Comparison of ENCODE assay signal across 8 mouse cellular contexts in genomic region chr4:62361997-62362396, GRCm38 (mm10). TPM values are rescaled to one million over a fixed set of nuclear protein-coding genes. Genes with fewer than 3 reads are reported as not detected.
A peak's percentile ranks its signal among the peaks of the same experiment; 100 is the strongest.
DNase-seq lines count a peak whose midpoint lies in the region; ATAC-seq lines count a peak whose summit lies in the region.

No protein-coding gene starts in this region.

- no peak for DNase-seq in kidney, postnatal 36 days
- no peak for DNase-seq in embryonic facial prominence, embryonic 14.5 days (ENCODE audit: low spot score)
- DNase-seq in layer of hippocampus, adult 11-12 months (ENCODE audit: low spot score) = no peak
- no peak for DNase-seq in adipocyte (ENCODE audit: low spot score)
- no peak for DNase-seq in kidney, adult 8-10 months

- peaks cover under 1% of the 10 kb centered on the region; the same call in 1 of the 2 replicates for H3K36me3 ChIP-seq in kidney, embryonic 15.5 days
- 0 out of 2 replicates have a peak, but pooled peaks cover 2% of the 10 kb centered on the region for H3K36me3 ChIP-seq in embryonic facial prominence, embryonic 14.5 days (ENCODE audit: control insufficient read depth, insufficient read depth, low read length)
- no peaks in the 10 kb centered on the region for H3K36me3 ChIP-seq in intestine, embryonic 16.5 days (ENCODE audit: control insufficient read depth, insufficient read depth, low read length)
- no peaks in the 10 kb centered on the region for H3K36me3 ChIP-seq in midbrain, embryonic 16.5 days (ENCODE audit: control insufficient read depth, insufficient read depth, low read length)

- H3K27ac ChIP-seq in kidney, embryonic 15.5 days = no peak overlapping the region
- H3K27ac ChIP-seq in embryonic facial prominence, embryonic 14.5 days (replicated peaks; ENCODE audit: low read depth, low read length) = no peak overlapping the region
- H3K27ac ChIP-seq in intestine, embryonic 16.5 days (ENCODE audit: low read length) = 0 out of 2 replicates have a peak overlapping the region, but pooled peaks have one; percentile 74
- H3K27ac ChIP-seq in midbrain, embryonic 16.5 days (ENCODE audit: low read length) = no peak overlapping the region

- peak overlapping the region; percentile 68 for H3K4me2 ChIP-seq in kidney, embryonic 15.5 days
- peak overlapping the region; percentile 72 for H3K4me2 ChIP-seq in embryonic facial prominence, embryonic 14.5 days (ENCODE audit: low read depth, low read length)
- peak overlapping the region; percentile 67 for H3K4me2 ChIP-seq in intestine, embryonic 16.5 days (ENCODE audit: low read depth, low read length)
- H3K4me2 ChIP-seq in midbrain, embryonic 16.5 days (ENCODE audit: low read length) = peak overlapping the region; percentile 71

- 76% methylated on average over 1 of the region's 1 CpGs for WGBS in kidney, embryonic 15.5 days
- 95% methylated on average over 1 of the region's 1 CpGs for WGBS in embryonic facial prominence, embryonic 14.5 days
- WGBS in intestine, embryonic 16.5 days = 73% methylated on average over 1 of the region's 1 CpGs
- 90% methylated on average over 1 of the region's 1 CpGs for WGBS in midbrain, embryonic 16.5 days

- H3K9ac ChIP-seq in kidney, embryonic 15.5 days = peak overlapping the region; percentile 66; the same call in 1 of the 2 replicates
- H3K9ac ChIP-seq in embryonic facial prominence, embryonic 14.5 days (ENCODE audit: low read depth, low read length) = peak overlapping the region; percentile 77
- peak overlapping the region; percentile 78; the same call in 1 of the 2 replicates for H3K9ac ChIP-seq in intestine, embryonic 16.5 days (ENCODE audit: low read depth, low read length)
- no peak overlapping the region for H3K9ac ChIP-seq in midbrain, embryonic 16.5 days (ENCODE audit: low read depth, low read length)

- H3K9me3 ChIP-seq in kidney, embryonic 15.5 days (replicated peaks) = no peaks in the 10 kb centered on the region
- H3K9me3 ChIP-seq in embryonic facial prominence, embryonic 14.5 days (ENCODE audit: control insufficient read depth, low read length) = no peaks in the 10 kb centered on the region
- H3K9me3 ChIP-seq in intestine, embryonic 16.5 days (ENCODE audit: control insufficient read depth, low read length) = no peaks in the 10 kb centered on the region
- no peaks in the 10 kb centered on the region for H3K9me3 ChIP-seq in midbrain, embryonic 16.5 days (replicated peaks; ENCODE audit: control insufficient read depth, low read length, poor library complexity, severe bottlenecking)

- H3K4me3 ChIP-seq in kidney, embryonic 15.5 days (replicated peaks) = peak overlapping the region; percentile 87
- peak overlapping the region; percentile 83 for H3K4me3 ChIP-seq in embryonic facial prominence, embryonic 14.5 days (ENCODE audit: low read depth, low read length)
- peak overlapping the region; percentile 80 for H3K4me3 ChIP-seq in intestine, embryonic 16.5 days (ENCODE audit: low read length)
- peak overlapping the region; percentile 89; the same call in 1 of the 2 replicates for H3K4me3 ChIP-seq in midbrain, embryonic 16.5 days (ENCODE audit: low read depth, low read length)

- peaks cover 31% of the 10 kb centered on the region for H3K4me1 ChIP-seq in kidney, embryonic 15.5 days
- H3K4me1 ChIP-seq in embryonic facial prominence, embryonic 14.5 days (ENCODE audit: control insufficient read depth, insufficient read depth, low read length) = peaks cover 13% of the 10 kb centered on the region; the same call in 1 of the 2 replicates
- peaks cover 10% of the 10 kb centered on the region for H3K4me1 ChIP-seq in intestine, embryonic 16.5 days (ENCODE audit: control insufficient read depth, insufficient read depth, low read length)
- H3K4me1 ChIP-seq in midbrain, embryonic 16.5 days (ENCODE audit: control insufficient read depth, insufficient read depth, low read length) = peaks cover 23% of the 10 kb centered on the region

- ATAC-seq in kidney, embryonic 15.5 days (replicated peaks; ENCODE audit: low FRiP score) = no peak
- ATAC-seq in embryonic facial prominence, embryonic 14.5 days (ENCODE audit: low read depth) = no peak
- no peak for ATAC-seq in intestine, embryonic 16.5 days
- no peak for ATAC-seq in midbrain, embryonic 16.5 days

- no peaks in the 10 kb centered on the region for H3K27me3 ChIP-seq in kidney, embryonic 15.5 days
- H3K27me3 ChIP-seq in embryonic facial prominence, embryonic 14.5 days (replicated peaks; ENCODE audit: control insufficient read depth, insufficient read depth, low read length) = no peaks in the 10 kb centered on the region
- no peaks in the 10 kb centered on the region for H3K27me3 ChIP-seq in intestine, embryonic 16.5 days (replicated peaks; ENCODE audit: control insufficient read depth, insufficient read depth, low read length)
- H3K27me3 ChIP-seq in midbrain, embryonic 16.5 days (ENCODE audit: control insufficient read depth, insufficient read depth, low read depth, low read length) = no peaks in the 10 kb centered on the region

RNA-seq across cellular contexts. Expression of gene Slc31a1, which starts 1.5 kb away (rescaled TPM):
- 50.9 and 53.9 TPM in 2 replicates for polyA plus RNA-seq in kidney, embryonic 15.5 days (2015; fragmentation: Nextera tagmentation; extraction: Ambion mirVana)
- polyA plus RNA-seq in embryonic facial prominence, embryonic 14.5 days (2014; fragmentation: Nextera tagmentation; extraction: Ambion mirVana) = 46.5 and 49.0 TPM in 2 replicates
- polyA plus RNA-seq in intestine, embryonic 16.5 days (2015; fragmentation: Nextera tagmentation; extraction: Ambion mirVana) = 127 and 149 TPM in 2 replicates
- 36.8 and 37.7 TPM in 2 replicates for polyA plus RNA-seq in midbrain, embryonic 16.5 days (2015; fragmentation: Nextera tagmentation; extraction: Ambion mirVana)

RNA-seq across cellular contexts. Expression of gene Fkbp15, which starts 1.6 kb away (rescaled TPM):
- 24.3 and 24.7 TPM in 2 replicates for polyA plus RNA-seq in kidney, embryonic 15.5 days (2015; fragmentation: Nextera tagmentation; extraction: Ambion mirVana)
- polyA plus RNA-seq in embryonic facial prominence, embryonic 14.5 days (2014; fragmentation: Nextera tagmentation; extraction: Ambion mirVana) = 25.2 and 28.3 TPM in 2 replicates
- 24.3 and 27.9 TPM in 2 replicates for polyA plus RNA-seq in intestine, embryonic 16.5 days (2015; fragmentation: Nextera tagmentation; extraction: Ambion mirVana)
- polyA plus RNA-seq in midbrain, embryonic 16.5 days (2015; fragmentation: Nextera tagmentation; extraction: Ambion mirVana) = 21.4 and 21.9 TPM in 2 replicates

RNA-seq across cellular contexts. Expression of gene Cdc26, which starts 46.4 kb away (rescaled TPM):
- polyA plus RNA-seq in kidney, embryonic 15.5 days (2015; fragmentation: Nextera tagmentation; extraction: Ambion mirVana) = 161 and 178 TPM in 2 replicates
- 167 and 176 TPM in 2 replicates for polyA plus RNA-seq in embryonic facial prominence, embryonic 14.5 days (2014; fragmentation: Nextera tagmentation; extraction: Ambion mirVana)
- polyA plus RNA-seq in intestine, embryonic 16.5 days (2015; fragmentation: Nextera tagmentation; extraction: Ambion mirVana) = 106 and 122 TPM in 2 replicates
- polyA plus RNA-seq in midbrain, embryonic 16.5 days (2015; fragmentation: Nextera tagmentation; extraction: Ambion mirVana) = 75.1 and 76.4 TPM in 2 replicates

RNA-seq across cellular contexts. Expression of gene Prpf4, which starts 46.6 kb away (rescaled TPM):
- polyA plus RNA-seq in kidney, embryonic 15.5 days (2015; fragmentation: Nextera tagmentation; extraction: Ambion mirVana) = 23.5 and 24.9 TPM in 2 replicates
- 16.4 and 17.9 TPM in 2 replicates for polyA plus RNA-seq in embryonic facial prominence, embryonic 14.5 days (2014; fragmentation: Nextera tagmentation; extraction: Ambion mirVana)
- polyA plus RNA-seq in intestine, embryonic 16.5 days (2015; fragmentation: Nextera tagmentation; extraction: Ambion mirVana) = 14.3 and 15.9 TPM in 2 replicates
- polyA plus RNA-seq in midbrain, embryonic 16.5 days (2015; fragmentation: Nextera tagmentation; extraction: Ambion mirVana) = 14.5 and 16.3 TPM in 2 replicates
